Mouse (Mus musculus): ENCODE data around the gene Zbtb40. TPM values are rescaled to one million over a fixed set of nuclear protein-coding genes. Genes with fewer than 3 reads are reported as not detected.

Zbtb40 gene
- polyA plus RNA-seq, 1 experiment from 2014 or later, result 1.3 TPM

GRCm38 (mm10) chr4:136977244-136977643 lies 71.4 kb downstream of the Zbtb40 start:
- Histone ChIP-seq H3K27ac (ENCODE audit: low read length) (no peak overlapping the region), H3K27me3 (replicated peaks; ENCODE audit: insufficient read depth, low read length) (no peaks in the 10 kb centered on the region; the same call in 1 of the 2 replicates), H3K9ac (replicated peaks; ENCODE audit: low read depth) (no peak overlapping the region), H3K4me1 (ENCODE audit: insufficient read depth, low read depth, low read length) (no peaks in the 10 kb centered on the region), H3K4me2 (replicated peaks; ENCODE audit: low read depth, low read length) (no peak overlapping the region), H3K4me3 (ENCODE audit: low read depth, low read length) (no peak overlapping the region), H3K36me3 (ENCODE audit: insufficient read depth, low read length) (no peaks in the 10 kb centered on the region), H3K9me3 (ENCODE audit: low read length) (no peaks in the 10 kb centered on the region)
- no peak for ATAC-seq
- no peak for TF ChIP-seq CTCF (IDR thresholded peaks at IDR 0.05)
- no peak for TF ChIP-seq EP300 (IDR thresholded peaks at IDR 0.05)
- 35% methylated on average over 8 of the region's 8 CpGs for WGBS
- no peak for DNase-seq (ENCODE audit: low spot score)

- 6% methylated on average over 6 of the region's 6 CpGs for WGBS
- ATAC-seq (no peak), DNase-seq (ENCODE audit: low spot score) (no peak)
- no peaks in the 10 kb centered on the region for H3K9me3 ChIP-seq (ENCODE audit: low read length)
- H3K4me1 ChIP-seq (ENCODE audit: insufficient read depth, low read depth, low read length), result no peaks in the 10 kb centered on the region
- H3K9ac ChIP-seq (replicated peaks; ENCODE audit: low read depth), result no peak overlapping the region
- TF ChIP-seq EP300 (IDR thresholded peaks at IDR 0.05) (no peak), CTCF (IDR thresholded peaks at IDR 0.05) (peak; percentile 68)
- H3K27ac ChIP-seq (ENCODE audit: low read length), result no peak overlapping the region
- no peak overlapping the region for H3K4me3 ChIP-seq (ENCODE audit: low read depth, low read length)
- no peaks in the 10 kb centered on the region for H3K36me3 ChIP-seq (ENCODE audit: insufficient read depth, low read length)
- no peak overlapping the region for H3K4me2 ChIP-seq (replicated peaks; ENCODE audit: low read depth, low read length)
- peaks cover 17% of the 10 kb centered on the region for H3K27me3 ChIP-seq (replicated peaks; ENCODE audit: insufficient read depth, low read length)
Measured at GRCm38 (mm10) chr4:136970939-136971338, 77.7 kb downstream of the Zbtb40 start.

GRCm38 (mm10) chr4:136969503-136970276 lies 78.9 kb downstream of the Zbtb40 start:
- 29% methylated on average over 15 of the region's 16 CpGs for WGBS
- Histone ChIP-seq H3K9ac (replicated peaks; ENCODE audit: low read depth) (no peak overlapping the region), H3K27me3 (replicated peaks; ENCODE audit: insufficient read depth, low read length) (peaks cover 17% of the 10 kb centered on the region), H3K9me3 (ENCODE audit: low read length) (no peaks in the 10 kb centered on the region), H3K36me3 (ENCODE audit: insufficient read depth, low read length) (no peaks in the 10 kb centered on the region), H3K4me1 (ENCODE audit: insufficient read depth, low read depth, low read length) (no peaks in the 10 kb centered on the region), H3K4me2 (replicated peaks; ENCODE audit: low read depth, low read length) (no peak overlapping the region), H3K27ac (ENCODE audit: low read length) (no peak overlapping the region), H3K4me3 (ENCODE audit: low read depth, low read length) (no peak overlapping the region)
- peak; percentile 38 for TF ChIP-seq CTCF (IDR thresholded peaks at IDR 0.05)
- TF ChIP-seq EP300 (IDR thresholded peaks at IDR 0.05), result no peak
- ATAC-seq (no peak), DNase-seq (ENCODE audit: low spot score) (no peak)

DNA sequence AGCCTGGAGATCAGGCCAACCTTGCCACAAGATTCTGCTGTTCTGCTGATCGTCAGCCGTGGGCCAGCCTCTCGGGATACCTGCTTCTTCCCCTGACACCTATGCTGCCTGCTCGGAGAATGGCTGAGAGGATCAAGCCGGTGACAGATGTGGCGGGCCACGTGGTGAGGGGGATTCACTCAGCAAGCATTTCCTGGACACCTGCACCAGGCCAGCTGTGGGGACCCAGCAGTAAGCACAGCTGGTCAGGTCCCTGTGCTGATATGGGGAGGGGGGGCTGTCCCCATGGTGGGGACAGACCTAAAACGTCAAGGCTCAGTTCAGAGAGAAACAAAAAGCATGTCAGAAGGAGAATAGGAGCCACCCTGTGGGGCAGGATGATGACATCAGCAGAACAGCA lies 79.5 kb downstream of the Zbtb40 start:
- Histone ChIP-seq H3K4me1 (ENCODE audit: insufficient read depth, low read depth, low read length) (no peaks in the 10 kb centered on the region), H3K27ac (ENCODE audit: low read length) (no peak overlapping the region), H3K4me3 (ENCODE audit: low read depth, low read length) (no peak overlapping the region), H3K36me3 (ENCODE audit: insufficient read depth, low read length) (no peaks in the 10 kb centered on the region), H3K27me3 (replicated peaks; ENCODE audit: insufficient read depth, low read length) (peaks cover 17% of the 10 kb centered on the region), H3K9me3 (ENCODE audit: low read length) (no peaks in the 10 kb centered on the region), H3K9ac (replicated peaks; ENCODE audit: low read depth) (no peak overlapping the region), H3K4me2 (replicated peaks; ENCODE audit: low read depth, low read length) (no peak overlapping the region)
- TF ChIP-seq EP300 (IDR thresholded peaks at IDR 0.05) (no peak), CTCF (IDR thresholded peaks at IDR 0.05) (no peak)
- ATAC-seq (no peak), DNase-seq (ENCODE audit: low spot score) (no peak)
- WGBS, result 33% methylated on average over 8 of the region's 8 CpGs

GRCm38 (mm10) chr4:136967511-136967910 lies 81.1 kb downstream of the Zbtb40 start:
- TF ChIP-seq EP300 (IDR thresholded peaks at IDR 0.05) (no peak), CTCF (IDR thresholded peaks at IDR 0.05) (no peak)
- 22% methylated on average over 9 of the region's 9 CpGs for WGBS
- Histone ChIP-seq H3K4me3 (ENCODE audit: low read depth, low read length) (no peak overlapping the region), H3K27ac (ENCODE audit: low read length) (no peak overlapping the region), H3K9ac (replicated peaks; ENCODE audit: low read depth) (no peak overlapping the region), H3K27me3 (replicated peaks; ENCODE audit: insufficient read depth, low read length) (peaks cover 17% of the 10 kb centered on the region), H3K9me3 (ENCODE audit: low read length) (no peaks in the 10 kb centered on the region), H3K4me1 (ENCODE audit: insufficient read depth, low read depth, low read length) (no peaks in the 10 kb centered on the region), H3K4me2 (replicated peaks; ENCODE audit: low read depth, low read length) (no peak overlapping the region), H3K36me3 (ENCODE audit: insufficient read depth, low read length) (no peaks in the 10 kb centered on the region)
- ATAC-seq (no peak), DNase-seq (ENCODE audit: low spot score) (no peak)

- no peaks in the 10 kb centered on the region for H3K36me3 ChIP-seq (ENCODE audit: insufficient read depth, low read length)
- no peak overlapping the region for H3K4me3 ChIP-seq (ENCODE audit: low read depth, low read length)
- H3K27me3 ChIP-seq (replicated peaks; ENCODE audit: insufficient read depth, low read length), result peaks cover 17% of the 10 kb centered on the region
- H3K27ac ChIP-seq (ENCODE audit: low read length), result no peak overlapping the region
- DNase-seq (ENCODE audit: low spot score) (no peak), ATAC-seq (no peak)
- H3K9ac ChIP-seq (replicated peaks; ENCODE audit: low read depth), result no peak overlapping the region
- no peaks in the 10 kb centered on the region for H3K9me3 ChIP-seq (ENCODE audit: low read length)
- WGBS, result 26% methylated on average over 16 of the region's 16 CpGs
- TF ChIP-seq CTCF (IDR thresholded peaks at IDR 0.05), result no peak
- no peak for TF ChIP-seq EP300 (IDR thresholded peaks at IDR 0.05)
- no peak overlapping the region for H3K4me2 ChIP-seq (replicated peaks; ENCODE audit: low read depth, low read length)
- no peaks in the 10 kb centered on the region for H3K4me1 ChIP-seq (ENCODE audit: insufficient read depth, low read depth, low read length)
Measured at GRCm38 (mm10) chr4:136966493-136967390, 81.9 kb downstream of the Zbtb40 start.
